Mouse (Mus musculus): Measurements from ENCODE around the gene Clic6. TPM values are rescaled to one million over a fixed set of nuclear protein-coding genes. Genes with fewer than 3 reads are reported as not detected.

The Clic6 gene
- polyA plus RNA-seq, 1 experiment from 2014 or later: 2.7 TPM

GRCm38 (mm10) chr16:92450331-92450730 lies 35.2 kb upstream of the Clic6 start:
- 0 out of 2 replicates have a peak overlapping the region, but pooled peaks have one; percentile 6 for H3K9ac ChIP-seq (ENCODE audit: low read depth, low read length)
- no peak overlapping the region for H3K27ac ChIP-seq (ENCODE audit: low read length)
- no peaks in the 10 kb centered on the region for H3K27me3 ChIP-seq (ENCODE audit: control insufficient read depth, insufficient read depth, low read depth, low read length)
- H3K4me2 ChIP-seq (ENCODE audit: low read length): no peak overlapping the region
- H3K4me1 ChIP-seq (ENCODE audit: control insufficient read depth, insufficient read depth, low read length): peaks cover 4% of the 10 kb centered on the region; the same call in 1 of the 2 replicates
- H3K9me3 ChIP-seq (replicated peaks; ENCODE audit: control insufficient read depth, low read length, poor library complexity, severe bottlenecking): no peaks in the 10 kb centered on the region
- no peak overlapping the region for H3K4me3 ChIP-seq (ENCODE audit: low read depth, low read length)
- WGBS: 83% methylated on average over 8 of the region's 8 CpGs
- H3K36me3 ChIP-seq (ENCODE audit: control insufficient read depth, insufficient read depth, low read length): peaks cover 10% of the 10 kb centered on the region
- ATAC-seq: no peak

GRCm38 (mm10) chr16:92451516-92452072 lies 33.9 kb upstream of the Clic6 start:
- peaks cover 10% of the 10 kb centered on the region for H3K36me3 ChIP-seq (ENCODE audit: control insufficient read depth, insufficient read depth, low read length)
- H3K4me2 ChIP-seq (ENCODE audit: low read length): no peak overlapping the region
- H3K9ac ChIP-seq (ENCODE audit: low read depth, low read length): no peak overlapping the region
- 75% methylated on average over 17 of the region's 17 CpGs for WGBS
- H3K9me3 ChIP-seq (replicated peaks; ENCODE audit: control insufficient read depth, low read length, poor library complexity, severe bottlenecking): no peaks in the 10 kb centered on the region
- H3K27me3 ChIP-seq (ENCODE audit: control insufficient read depth, insufficient read depth, low read depth, low read length): no peaks in the 10 kb centered on the region
- 0 out of 2 replicates have a peak overlapping the region, but pooled peaks have one; percentile 17 for H3K27ac ChIP-seq (ENCODE audit: low read length)
- no peak overlapping the region for H3K4me3 ChIP-seq (ENCODE audit: low read depth, low read length)
- H3K4me1 ChIP-seq (ENCODE audit: control insufficient read depth, insufficient read depth, low read length): peaks cover 4% of the 10 kb centered on the region; the same call in 1 of the 2 replicates
- no peak for ATAC-seq

DNA sequence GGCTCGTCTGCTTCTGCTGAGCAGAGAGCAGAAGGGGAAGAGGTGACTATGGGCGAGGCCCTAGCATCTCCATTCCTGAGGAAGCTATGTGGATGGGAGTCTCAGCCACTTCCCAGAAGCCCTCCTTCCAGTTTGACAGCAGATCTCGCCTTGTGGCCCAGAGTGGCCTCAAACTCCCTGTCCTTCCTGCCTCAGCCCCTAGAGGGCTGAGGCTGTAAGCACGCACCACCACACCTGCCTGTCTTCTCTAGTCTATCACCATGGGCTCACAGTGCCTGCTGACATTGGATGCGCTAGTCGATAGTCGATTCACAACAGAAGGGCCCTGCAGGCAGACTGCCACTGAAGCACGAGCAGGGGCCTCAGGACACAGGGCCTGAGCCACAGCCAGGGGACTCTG lies 32.9 kb upstream of the Clic6 start:
- Histone ChIP-seq H3K36me3 (ENCODE audit: control insufficient read depth, insufficient read depth, low read length) (peaks cover 10% of the 10 kb centered on the region), H3K27me3 (ENCODE audit: control insufficient read depth, insufficient read depth, low read depth, low read length) (no peaks in the 10 kb centered on the region), H3K4me1 (ENCODE audit: control insufficient read depth, insufficient read depth, low read length) (peaks cover 4% of the 10 kb centered on the region; the same call in 1 of the 2 replicates), H3K9me3 (replicated peaks; ENCODE audit: control insufficient read depth, low read length, poor library complexity, severe bottlenecking) (no peaks in the 10 kb centered on the region), H3K4me3 (ENCODE audit: low read depth, low read length) (no peak overlapping the region), H3K9ac (ENCODE audit: low read depth, low read length) (no peak overlapping the region), H3K4me2 (ENCODE audit: low read length) (no peak overlapping the region), H3K27ac (ENCODE audit: low read length) (no peak overlapping the region)
- 56% methylated on average over 8 of the region's 8 CpGs for WGBS
- ATAC-seq: no peak

- 90% methylated on average over 7 of the region's 7 CpGs for WGBS
- no peak for ATAC-seq
- no peak overlapping the region for H3K4me3 ChIP-seq (ENCODE audit: low read depth, low read length)
- peaks cover 10% of the 10 kb centered on the region for H3K36me3 ChIP-seq (ENCODE audit: control insufficient read depth, insufficient read depth, low read length)
- H3K4me2 ChIP-seq (ENCODE audit: low read length): no peak overlapping the region
- no peaks in the 10 kb centered on the region for H3K27me3 ChIP-seq (ENCODE audit: control insufficient read depth, insufficient read depth, low read depth, low read length)
- H3K27ac ChIP-seq (ENCODE audit: low read length): no peak overlapping the region
- H3K9ac ChIP-seq (ENCODE audit: low read depth, low read length): no peak overlapping the region
- H3K9me3 ChIP-seq (replicated peaks; ENCODE audit: control insufficient read depth, low read length, poor library complexity, severe bottlenecking): no peaks in the 10 kb centered on the region
- peaks cover 4% of the 10 kb centered on the region; the same call in 1 of the 2 replicates for H3K4me1 ChIP-seq (ENCODE audit: control insufficient read depth, insufficient read depth, low read length)
Observed at GRCm38 (mm10) chr16:92454002-92454401, 31.5 kb upstream of the Clic6 start.

DNA sequence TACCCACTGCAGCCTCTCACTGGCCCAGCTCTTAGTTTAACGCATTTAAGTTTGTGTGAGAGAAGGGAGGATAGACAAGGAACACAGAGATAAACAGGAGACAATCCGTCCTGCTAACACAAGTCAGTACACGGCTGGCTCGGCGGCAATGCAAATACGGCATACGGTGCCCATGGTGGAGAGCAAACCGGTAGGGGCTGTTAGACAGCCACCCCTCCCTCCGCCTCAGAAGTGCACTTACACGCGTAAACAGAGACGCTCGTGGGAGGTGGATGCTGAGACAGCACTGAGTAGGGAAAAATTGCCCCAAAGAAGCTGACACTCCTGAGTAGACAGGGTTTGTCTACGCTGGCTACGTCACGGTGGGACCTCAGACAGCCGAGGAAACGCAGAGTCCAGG lies 31.0 kb upstream of the Clic6 start:
- no peak overlapping the region for H3K4me3 ChIP-seq (ENCODE audit: low read depth, low read length)
- H3K27ac ChIP-seq (ENCODE audit: low read length): no peak overlapping the region
- H3K36me3 ChIP-seq (ENCODE audit: control insufficient read depth, insufficient read depth, low read length): peaks cover 8% of the 10 kb centered on the region
- no peaks in the 10 kb centered on the region for H3K27me3 ChIP-seq (ENCODE audit: control insufficient read depth, insufficient read depth, low read depth, low read length)
- H3K4me2 ChIP-seq (ENCODE audit: low read length): no peak overlapping the region
- WGBS: 90% methylated on average over 18 of the region's 18 CpGs
- no peak for ATAC-seq
- peaks cover 4% of the 10 kb centered on the region; the same call in 1 of the 2 replicates for H3K4me1 ChIP-seq (ENCODE audit: control insufficient read depth, insufficient read depth, low read length)
- H3K9me3 ChIP-seq (replicated peaks; ENCODE audit: control insufficient read depth, low read length, poor library complexity, severe bottlenecking): no peaks in the 10 kb centered on the region
- no peak overlapping the region for H3K9ac ChIP-seq (ENCODE audit: low read depth, low read length)

- no peak overlapping the region for H3K27ac ChIP-seq (ENCODE audit: low read length)
- no peaks in the 10 kb centered on the region for H3K9me3 ChIP-seq (replicated peaks; ENCODE audit: control insufficient read depth, low read length, poor library complexity, severe bottlenecking)
- peaks cover under 1% of the 10 kb centered on the region; the same call in 1 of the 2 replicates for H3K4me1 ChIP-seq (ENCODE audit: control insufficient read depth, insufficient read depth, low read length)
- H3K36me3 ChIP-seq (ENCODE audit: control insufficient read depth, insufficient read depth, low read length): peaks cover 8% of the 10 kb centered on the region
- H3K9ac ChIP-seq (ENCODE audit: low read depth, low read length): no peak overlapping the region
- ATAC-seq: no peak
- WGBS: 57% methylated on average over 8 of the region's 8 CpGs
- no peak overlapping the region for H3K4me3 ChIP-seq (ENCODE audit: low read depth, low read length)
- no peaks in the 10 kb centered on the region for H3K27me3 ChIP-seq (ENCODE audit: control insufficient read depth, insufficient read depth, low read depth, low read length)
- no peak overlapping the region for H3K4me2 ChIP-seq (ENCODE audit: low read length)
Observed at GRCm38 (mm10) chr16:92455488-92455887, 30.0 kb upstream of the Clic6 start.

GRCm38 (mm10) chr16:92455969-92456368 lies 29.6 kb upstream of the Clic6 start:
- H3K4me3 ChIP-seq (ENCODE audit: low read depth, low read length): no peak overlapping the region
- WGBS: 88% methylated on average over 5 of the region's 5 CpGs
- no peaks in the 10 kb centered on the region for H3K9me3 ChIP-seq (replicated peaks; ENCODE audit: control insufficient read depth, low read length, poor library complexity, severe bottlenecking)
- ATAC-seq: no peak
- no peak overlapping the region for H3K9ac ChIP-seq (ENCODE audit: low read depth, low read length)
- no peaks in the 10 kb centered on the region; the same call in 1 of the 2 replicates for H3K4me1 ChIP-seq (ENCODE audit: control insufficient read depth, insufficient read depth, low read length)
- peaks cover 5% of the 10 kb centered on the region for H3K36me3 ChIP-seq (ENCODE audit: control insufficient read depth, insufficient read depth, low read length)
- no peak overlapping the region for H3K4me2 ChIP-seq (ENCODE audit: low read length)
- no peak overlapping the region for H3K27ac ChIP-seq (ENCODE audit: low read length)
- H3K27me3 ChIP-seq (ENCODE audit: control insufficient read depth, insufficient read depth, low read depth, low read length): no peaks in the 10 kb centered on the region

DNA sequence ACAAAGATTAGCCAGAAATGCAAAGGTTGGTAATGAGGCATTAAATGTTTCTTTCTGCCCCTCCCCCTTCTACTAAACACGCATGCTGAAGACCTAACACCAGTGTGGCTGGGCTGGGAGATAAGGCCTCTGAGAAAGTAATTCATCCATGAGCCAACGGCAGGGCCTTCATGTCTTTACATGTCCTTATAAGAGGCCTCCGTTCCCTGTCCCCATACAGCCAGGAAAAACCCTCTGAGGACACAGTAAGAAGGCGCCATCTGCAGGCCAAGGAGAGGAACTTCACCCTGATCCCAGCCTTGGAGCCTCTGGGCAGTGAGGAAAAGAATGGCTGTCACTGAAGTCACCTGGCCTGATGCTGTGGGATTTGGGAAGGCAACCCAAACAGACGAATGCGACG lies 27.9 kb upstream of the Clic6 start:
- Histone ChIP-seq H3K9me3 (replicated peaks; ENCODE audit: control insufficient read depth, low read length, poor library complexity, severe bottlenecking) (no peaks in the 10 kb centered on the region), H3K4me3 (ENCODE audit: low read depth, low read length) (no peak overlapping the region), H3K4me2 (ENCODE audit: low read length) (no peak overlapping the region), H3K4me1 (ENCODE audit: control insufficient read depth, insufficient read depth, low read length) (no peaks in the 10 kb centered on the region; the same call in 1 of the 2 replicates), H3K27ac (ENCODE audit: low read length) (no peak overlapping the region), H3K9ac (ENCODE audit: low read depth, low read length) (no peak overlapping the region), H3K27me3 (ENCODE audit: control insufficient read depth, insufficient read depth, low read depth, low read length) (no peaks in the 10 kb centered on the region), H3K36me3 (ENCODE audit: control insufficient read depth, insufficient read depth, low read length) (no peaks in the 10 kb centered on the region)
- peak; percentile 52 for ATAC-seq
- 17% methylated on average over 7 of the region's 7 CpGs for WGBS

- no peak overlapping the region for H3K4me3 ChIP-seq (ENCODE audit: low read depth, low read length)
- peaks cover 21% of the 10 kb centered on the region for H3K4me1 ChIP-seq (ENCODE audit: control insufficient read depth, insufficient read depth, low read length)
- H3K27me3 ChIP-seq (ENCODE audit: control insufficient read depth, insufficient read depth, low read depth, low read length): no peaks in the 10 kb centered on the region
- ATAC-seq: no peak
- no peak overlapping the region for H3K9ac ChIP-seq (ENCODE audit: low read depth, low read length)
- H3K36me3 ChIP-seq (ENCODE audit: control insufficient read depth, insufficient read depth, low read length): no peaks in the 10 kb centered on the region
- no peaks in the 10 kb centered on the region for H3K9me3 ChIP-seq (replicated peaks; ENCODE audit: control insufficient read depth, low read length, poor library complexity, severe bottlenecking)
- no peak overlapping the region for H3K4me2 ChIP-seq (ENCODE audit: low read length)
- no peak overlapping the region for H3K27ac ChIP-seq (ENCODE audit: low read length)
- 72% methylated on average over 6 of the region's 6 CpGs for WGBS
Observed at GRCm38 (mm10) chr16:92461412-92461811, 24.1 kb upstream of the Clic6 start.
